Mouse (Mus musculus) CD4-positive, CD25-positive, alpha-beta regulatory T cell, adult 2 months (primary cell): ENCODE measurements at regions not wholly inside any gene's neighbourhood (a gene's known extent, or its start where the extent isn't known, plus 50 kb on each side); places are given as distances from the start of the nearest gene placed in this dataset.
"Not testable (repeated sequence)": the region's sequence is repeated elsewhere in the genome, so short reads cannot be mapped to it uniquely, and the experiment has no call there.

ENCODE experiments used
- DNase-seq: peaks from one replicate; pipeline ENCODE4 v3.0.0-alpha.2; 2012; ENCODE audit warnings: low read depth, low spot score

GRCm38 (mm10) chr12:15124179-15124578, 692.5 kb downstream of the Trib2 start:
- no peak for DNase-seq

DNA sequence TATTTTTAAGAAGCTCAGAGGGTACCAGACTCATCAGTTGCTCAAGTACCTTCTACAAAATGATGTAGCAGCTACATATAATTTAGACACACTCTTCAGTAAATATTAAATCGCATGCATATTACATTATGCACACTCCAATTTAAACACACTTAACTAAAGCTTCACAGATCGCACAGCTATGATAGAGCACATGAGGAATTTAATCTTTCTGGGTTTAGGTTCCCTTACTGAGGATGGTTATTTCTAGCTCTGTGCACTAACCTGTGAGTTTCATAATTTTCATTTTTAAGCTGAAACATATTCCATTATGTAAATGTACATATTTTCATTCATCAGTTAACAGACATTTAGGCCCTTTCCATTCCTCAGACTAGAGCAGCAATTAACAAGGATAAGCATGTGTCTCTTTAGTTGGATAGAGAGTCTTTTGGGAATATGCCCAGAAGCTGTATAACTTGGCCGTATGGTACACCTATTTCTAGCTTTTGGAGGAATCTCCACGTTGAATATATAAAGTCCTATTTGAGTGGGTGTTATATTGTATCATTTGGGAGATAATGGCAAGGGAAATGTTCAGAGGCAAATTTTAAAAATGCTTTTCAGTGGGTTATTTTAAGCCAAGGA, 694.0 kb downstream of the Trib2 start:
- DNase-seq = no peak

- DNase-seq = no peak
These were observed 701.2 kb downstream of the Trib2 start for GRCm38 (mm10) chr12:15115556-15115955.

GRCm38 (mm10) chr12:15114793-15115192, 701.9 kb downstream of the Trib2 start:
- no peak for DNase-seq

DNA sequence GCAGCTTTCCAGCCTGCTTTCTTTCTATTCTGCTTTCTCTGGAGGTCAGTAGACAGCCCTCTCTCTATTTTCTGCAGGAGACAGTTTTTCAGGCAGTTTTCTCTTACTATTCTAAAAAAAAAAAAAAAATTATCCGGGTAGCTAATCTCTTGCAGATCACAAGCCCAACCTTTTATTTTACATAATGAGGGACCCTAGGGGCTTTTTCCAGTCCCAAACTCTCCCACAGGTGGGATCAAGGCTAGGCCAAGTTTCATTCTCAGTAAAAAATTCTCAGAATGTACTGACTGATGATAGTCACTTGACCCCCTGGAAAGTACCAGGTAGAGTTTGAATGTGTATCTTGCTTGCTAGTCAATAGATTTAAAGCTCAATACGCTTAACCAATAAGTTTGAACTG, 705.7 kb downstream of the Trib2 start:
- DNase-seq = no peak

GRCm38 (mm10) chr12:15104876-15105275, 711.8 kb downstream of the Trib2 start:
- no peak for DNase-seq

GRCm38 (mm10) chr12:15078615-15079014, 738.1 kb downstream of the Trib2 start:
- DNase-seq = no peak

DNA sequence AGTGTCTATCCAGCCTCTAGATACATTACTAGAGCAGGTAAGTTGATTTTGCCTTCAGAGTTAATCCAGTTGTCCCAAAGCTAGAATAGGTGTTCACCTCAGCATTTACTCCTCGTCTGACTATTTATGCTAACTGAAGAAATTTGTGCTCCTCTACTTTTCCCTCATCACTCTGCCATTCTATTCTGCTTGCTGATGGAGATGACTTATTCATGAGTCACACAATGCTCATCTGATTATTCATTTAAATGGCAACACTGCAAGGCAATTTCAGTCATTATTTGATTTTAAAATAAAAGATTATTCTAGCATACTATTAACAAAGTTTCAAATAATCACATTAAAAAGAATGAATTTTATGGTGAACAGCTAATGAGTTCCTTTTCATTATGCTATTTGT, 752.4 kb downstream of the Trib2 start:
- DNase-seq = no peak

GRCm38 (mm10) chr12:15051387-15051786, 765.3 kb downstream of the Trib2 start:
- DNase-seq = no peak

GRCm38 (mm10) chr12:15043264-15043663, 773.5 kb downstream of the Trib2 start:
- DNase-seq = no peak

DNA sequence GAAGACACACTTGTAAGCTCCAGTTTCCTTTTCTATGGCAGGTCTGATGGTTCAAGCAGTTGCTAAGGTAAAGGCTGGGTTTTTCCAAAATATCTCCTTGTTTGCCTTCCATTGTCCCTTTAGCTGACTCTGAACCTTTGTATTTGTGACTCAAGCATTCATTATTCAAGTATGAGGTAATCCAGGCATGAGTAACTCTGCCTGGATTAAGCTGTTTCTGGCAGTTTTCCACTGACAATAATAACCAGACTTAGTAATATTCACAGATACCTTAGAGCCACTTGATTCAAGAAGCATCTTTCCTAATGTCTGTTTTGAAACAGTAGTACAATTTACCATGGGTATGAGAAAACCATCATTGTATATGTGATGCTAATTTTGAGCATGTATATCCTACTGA, 805.6 kb downstream of the Trib2 start:
- DNase-seq = no peak

GRCm38 (mm10) chr12:15002401-15002800, 814.3 kb downstream of the Trib2 start:
- DNase-seq = not testable (repeated sequence)
